Mouse (Mus musculus) erythroblast, adult 5-6 weeks (primary cell): Measurements from ENCODE around the gene Gcgr. TPM values are rescaled to one million over a fixed set of nuclear protein-coding genes. Genes with fewer than 3 reads are reported as not detected.

Source experiments
- ATAC-seq: replicated peaks from 2 replicates; pipeline ENCODE4 v1.8.0; 2016; ENCODE audit warnings: moderate number of reproducible peaks, mild to moderate bottlenecking, moderate TSS enrichment, inconsistent platforms; ENCODE audit not compliant: poor library complexity, low FRiP score, severe bottlenecking
- total RNA-seq, 2 experiments: library from RNA; stranded (forward) in 1 of 2; stranded (reverse) in 1 of 2; fragments of 150-400 nt in 1 of 2; fragments of 200-764, 138-1000 nt in 1 of 2; gene quantifications; 2 replicates each; pipeline versions ENCODE4 v1.2.3 to v1.2.4; 2015 to 2017; ENCODE audit warnings: low replicate concordance in 2 of 2

Gcgr gene
- total RNA-seq (2015; ENCODE audit: low replicate concordance) (not detected in 2 replicates), total RNA-seq (2017; ENCODE audit: low replicate concordance) (not detected in 2 replicates)

DNA sequence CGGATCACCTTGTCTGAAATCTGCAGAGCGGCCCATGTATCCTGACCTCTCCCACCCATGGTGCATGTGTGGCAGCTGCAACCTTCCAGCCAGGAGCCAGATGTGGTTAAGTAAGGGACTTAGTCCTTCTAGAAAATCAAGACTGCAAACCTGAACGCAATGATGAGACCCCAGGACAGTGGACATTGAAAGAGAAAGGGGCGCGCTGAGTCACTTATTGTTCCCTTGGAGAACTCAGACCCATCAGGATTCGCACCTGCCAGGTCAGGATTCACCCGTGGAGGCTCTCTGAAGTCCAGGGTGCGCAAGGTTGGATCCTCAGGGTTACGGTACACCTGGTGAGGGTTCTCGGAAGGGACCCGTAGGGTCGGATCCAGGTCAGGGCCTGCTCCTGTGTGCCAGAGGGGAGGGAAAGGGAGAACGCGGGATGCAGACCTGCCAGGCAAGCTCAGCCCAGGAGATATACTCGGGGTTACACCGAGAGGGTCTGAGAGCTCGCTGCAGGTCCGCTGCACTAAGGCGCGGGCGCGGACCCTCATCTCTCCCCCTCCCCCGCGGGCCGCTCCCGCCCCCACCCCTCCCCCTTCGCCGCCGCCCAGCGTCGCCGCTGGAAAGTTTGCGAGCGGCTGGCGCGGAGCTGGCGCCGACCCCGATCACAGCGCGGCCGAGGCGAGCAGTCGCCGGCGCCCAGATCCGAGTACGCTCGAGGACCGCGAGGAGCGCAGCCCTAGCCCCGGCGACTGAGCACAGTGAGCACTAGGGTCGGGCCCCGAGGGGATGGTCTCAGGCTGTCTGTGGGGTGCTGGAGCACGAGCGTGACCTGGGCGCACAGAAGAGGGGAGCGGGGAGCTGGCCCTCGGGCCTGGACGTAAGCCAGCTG, at the start of gene Gcgr:
Gcgr (plus strand) TSS at position 615 of the 880 bp plus-strand sequence.
- ATAC-seq: no peak

DNA sequence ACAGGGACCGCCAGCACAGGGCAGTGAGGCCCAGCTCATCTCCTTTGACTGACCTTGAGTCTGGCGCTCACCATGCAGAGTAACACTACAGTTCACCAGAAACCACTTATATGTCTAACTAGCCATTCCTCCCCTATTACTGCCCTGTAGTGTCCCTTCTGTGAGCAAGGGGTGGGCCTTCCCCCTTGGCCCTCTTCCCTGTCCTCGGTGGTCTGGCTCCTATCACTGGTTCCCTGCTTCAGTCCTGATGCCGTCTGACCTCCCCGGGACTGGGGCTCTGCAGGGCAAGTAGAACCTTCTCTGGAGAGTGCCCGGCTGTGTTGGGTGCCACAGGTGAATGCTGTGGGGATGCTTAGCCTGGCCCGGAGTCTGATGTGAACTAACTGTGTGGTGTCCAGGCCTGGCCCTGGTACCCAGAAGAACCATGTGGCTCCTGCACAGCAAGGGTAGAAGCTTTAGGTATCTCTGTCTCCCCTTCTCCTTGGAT, 47.0 kb upstream of the Gcgr start:
- ATAC-seq: no peak

DNA sequence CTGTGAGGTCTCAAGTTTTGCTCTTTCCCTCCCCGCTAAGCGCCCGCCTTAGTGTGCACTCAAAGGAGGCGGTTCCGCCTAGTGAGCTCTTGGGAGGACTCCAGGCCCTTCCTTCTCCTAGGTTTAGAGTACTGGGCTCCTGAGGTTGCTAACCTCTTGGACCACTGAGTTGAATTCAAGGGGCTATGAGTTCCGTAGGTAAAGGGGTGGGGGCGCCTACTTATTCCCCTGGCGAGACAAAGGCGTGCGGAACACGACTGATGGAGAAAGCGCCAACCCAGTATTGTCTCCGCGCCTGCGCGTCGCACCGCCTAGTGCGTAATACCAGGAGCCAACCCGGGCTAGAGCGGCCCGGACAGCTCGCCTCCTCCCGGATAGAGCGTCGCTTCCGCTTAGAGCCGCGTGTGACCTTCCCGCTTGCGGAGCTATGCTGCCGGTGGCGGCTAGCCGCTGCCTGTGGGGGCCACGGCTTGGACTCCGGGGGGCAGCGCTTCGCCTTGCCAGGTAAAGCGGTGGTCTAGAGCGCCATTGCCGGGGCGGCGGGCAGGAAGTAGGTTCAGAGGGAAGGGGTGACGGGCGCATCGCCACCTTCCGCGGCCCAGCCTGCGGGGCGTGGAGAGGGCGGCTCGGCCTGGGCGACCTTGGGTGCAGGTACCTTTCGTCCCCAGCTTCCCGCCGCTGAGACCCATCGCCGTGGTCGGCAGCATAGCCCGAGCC, 46.1 kb upstream of the Gcgr start, which contains the start of gene Mrpl12:
Mrpl12 (plus strand) TSS at position 349 of the 717 bp plus-strand sequence.
- peak; percentile 83 for ATAC-seq

DNA sequence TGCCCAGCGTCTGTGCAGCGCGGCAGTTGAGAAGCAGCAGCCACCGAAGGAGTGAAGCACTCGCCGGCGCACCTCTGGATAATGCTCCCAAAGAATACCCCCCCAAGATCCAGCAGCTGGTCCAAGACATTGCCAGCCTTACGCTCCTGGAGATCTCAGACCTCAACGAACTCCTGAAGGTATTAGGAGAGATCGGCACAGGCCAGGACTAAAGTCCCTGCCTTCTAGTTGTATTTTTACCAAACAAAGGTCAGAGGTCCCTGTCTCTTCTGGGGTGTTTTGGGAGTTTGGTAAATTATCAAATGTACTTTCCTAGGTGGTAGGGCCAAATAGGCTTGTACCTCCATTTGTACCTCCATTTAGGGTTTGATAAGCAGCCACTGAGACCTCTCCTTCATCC, 45.2 kb upstream of the Gcgr start:
- ATAC-seq: no peak

DNA sequence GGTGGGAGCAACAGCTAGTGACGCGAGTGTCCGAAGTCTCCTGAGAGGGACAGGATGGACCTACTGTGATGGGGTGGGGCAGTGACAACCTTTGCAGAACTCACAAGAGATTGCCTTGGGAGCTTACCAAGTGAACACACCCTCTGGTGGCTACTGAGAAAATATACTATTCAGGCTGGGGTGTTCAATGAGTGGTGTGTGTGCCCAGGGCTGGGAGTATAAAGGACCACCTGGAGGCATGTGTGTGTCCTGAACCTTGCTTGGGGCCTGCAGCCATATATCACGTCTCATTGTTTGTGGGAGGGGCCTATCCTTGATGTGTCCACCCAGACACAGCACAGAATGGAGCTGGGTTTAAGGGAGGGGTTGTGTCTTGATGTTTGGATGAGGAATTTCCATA, 42.0 kb upstream of the Gcgr start:
- ATAC-seq: no peak

DNA sequence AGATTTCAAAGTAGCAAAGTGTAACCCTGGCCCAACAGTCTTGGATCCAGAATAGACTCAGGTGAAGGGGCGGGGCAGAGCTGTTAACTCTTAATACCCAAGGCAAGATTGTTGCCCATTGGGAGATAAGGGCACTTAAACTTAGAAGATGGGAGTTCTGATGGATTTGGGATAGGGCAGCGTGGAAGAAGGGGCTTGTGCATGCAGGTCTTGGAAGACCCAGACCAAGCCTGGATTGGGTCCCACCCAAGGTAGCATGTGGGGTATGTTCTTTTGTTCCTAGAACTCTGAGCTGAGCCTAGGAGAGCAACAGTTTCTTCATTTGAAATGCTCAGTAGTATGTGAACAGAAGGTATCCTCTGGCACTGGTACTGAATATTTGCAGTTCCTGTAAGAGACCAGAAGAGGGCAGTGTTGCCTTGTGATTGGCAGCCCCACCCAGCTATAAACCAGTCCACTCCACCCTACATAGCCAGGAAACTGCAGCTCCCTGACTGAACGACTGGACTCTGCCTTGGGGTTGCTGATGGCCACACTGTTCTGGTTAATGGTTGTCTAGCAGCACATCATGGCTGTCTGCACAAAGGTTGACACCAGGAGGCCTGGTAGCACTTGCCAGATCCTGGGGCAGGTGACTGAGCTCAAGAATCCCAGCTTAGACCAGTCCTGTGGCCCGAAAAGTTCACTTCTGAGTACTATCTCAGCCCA, 41.3 kb upstream of the Gcgr start:
- ATAC-seq: peak; percentile 50

DNA sequence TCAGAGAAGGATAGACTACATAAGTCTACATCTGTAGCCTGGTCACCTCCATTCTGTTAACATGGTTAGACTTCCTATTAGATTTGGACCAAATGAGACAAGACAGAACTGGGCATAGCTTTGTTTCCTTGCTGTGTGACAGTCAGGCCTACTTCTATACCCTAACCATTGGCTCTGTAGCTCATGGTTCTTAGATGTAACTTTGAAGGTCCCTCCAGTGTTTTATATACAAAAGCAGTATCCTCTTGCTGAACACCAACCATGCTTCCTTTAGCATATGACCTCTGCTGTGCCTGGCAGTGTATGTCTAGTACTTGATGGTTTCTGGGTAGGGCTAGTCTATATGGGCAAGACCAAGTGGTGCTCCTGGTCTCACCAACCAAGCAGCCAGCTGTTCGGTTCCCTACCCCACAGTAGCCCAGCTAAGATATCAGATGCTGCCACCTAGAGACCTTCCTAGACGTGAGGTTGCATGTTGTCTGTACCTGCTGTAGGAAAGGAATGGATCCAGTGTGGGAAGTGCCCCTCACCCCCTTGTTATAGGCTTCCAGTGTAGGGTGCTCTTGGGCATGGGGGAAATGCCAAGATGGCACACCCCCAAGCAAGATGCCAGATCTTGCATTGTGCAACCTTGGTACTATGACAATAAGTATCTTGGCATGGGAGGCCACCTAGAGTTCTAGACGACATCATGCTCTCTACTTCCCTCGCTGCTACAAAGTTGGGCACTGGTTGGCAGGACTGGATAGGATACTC, 40.0 kb upstream of the Gcgr start:
- ATAC-seq: no peak

DNA sequence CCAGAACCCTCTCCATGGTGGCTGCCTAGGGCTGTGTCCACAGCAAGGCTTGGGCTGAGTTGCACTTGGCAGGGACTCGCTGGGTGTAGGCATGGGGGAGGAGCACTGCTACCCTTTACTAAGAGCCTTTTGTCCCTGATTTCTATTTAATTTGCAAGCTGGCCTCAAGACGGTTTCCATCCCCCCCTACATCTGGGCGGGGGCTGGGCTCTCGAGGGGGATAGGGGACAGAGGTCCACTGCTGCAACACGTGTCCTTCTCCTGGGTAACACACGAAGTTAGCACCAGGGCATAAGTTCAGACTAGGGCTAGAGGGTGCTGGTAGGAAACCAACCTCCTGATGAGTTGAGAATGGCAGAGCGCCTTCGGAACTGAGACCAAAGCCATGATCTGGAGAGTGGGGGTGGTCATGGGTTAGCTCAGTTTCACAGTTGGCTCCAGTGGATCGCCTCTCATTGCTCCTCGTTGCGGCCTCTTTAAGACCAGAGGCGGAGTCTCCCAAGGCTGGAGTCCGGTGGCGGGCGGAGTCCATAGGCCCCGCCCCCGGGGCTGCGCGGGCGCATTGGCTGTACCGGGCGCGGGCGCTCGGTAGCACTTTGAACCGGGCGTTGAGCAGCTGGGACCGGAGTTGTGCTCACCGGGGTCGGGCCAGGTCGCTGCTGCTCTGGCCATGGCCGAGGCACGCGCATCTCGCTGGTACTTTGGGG, 39.0 kb upstream of the Gcgr start, which contains the start of gene Slc25a10:
Slc25a10 (plus strand) TSS at position 524 of the 707 bp plus-strand sequence.
- ATAC-seq: peak; percentile 83

DNA sequence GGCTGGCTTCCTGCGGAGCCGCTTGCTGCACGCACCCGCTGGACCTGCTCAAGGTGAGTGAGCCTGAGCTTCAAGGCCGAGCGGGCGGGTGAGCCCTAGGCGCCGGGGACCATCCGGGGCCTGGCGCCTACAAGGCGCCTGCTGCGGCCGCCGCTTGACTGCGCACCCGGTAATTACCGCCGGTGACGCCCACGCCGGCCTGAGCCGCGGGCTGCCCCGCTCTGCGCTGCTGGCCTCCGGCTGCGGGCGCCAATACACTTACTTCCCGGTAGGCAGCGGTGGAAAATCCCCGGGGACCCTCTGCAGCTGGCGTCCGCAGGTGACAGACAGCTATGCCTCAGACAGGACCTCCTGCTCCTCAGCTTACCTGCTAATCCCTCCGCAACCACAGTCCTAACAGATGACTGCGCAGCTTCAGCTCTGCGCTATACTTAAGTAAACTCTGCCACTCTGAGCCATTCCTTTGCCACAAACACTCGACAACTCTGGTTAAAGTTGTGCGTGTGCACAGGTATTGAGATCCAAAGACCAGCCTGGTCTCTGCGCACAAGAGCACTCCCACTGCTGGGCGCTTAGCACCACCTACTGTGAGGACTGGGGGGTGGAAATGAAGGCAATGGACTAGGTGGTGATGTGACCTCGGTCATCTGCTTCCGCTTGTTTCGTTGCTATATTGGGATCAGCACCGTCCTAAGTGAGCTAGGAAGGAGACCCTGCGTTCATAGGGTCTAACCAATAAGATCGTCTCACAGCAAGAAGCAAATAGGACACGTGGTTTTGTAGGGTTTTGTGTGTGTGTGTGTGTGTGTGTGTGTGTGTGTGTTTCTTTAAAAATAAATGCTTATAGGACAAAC, 38.2 kb upstream of the Gcgr start:
- peak; percentile 57 for ATAC-seq

DNA sequence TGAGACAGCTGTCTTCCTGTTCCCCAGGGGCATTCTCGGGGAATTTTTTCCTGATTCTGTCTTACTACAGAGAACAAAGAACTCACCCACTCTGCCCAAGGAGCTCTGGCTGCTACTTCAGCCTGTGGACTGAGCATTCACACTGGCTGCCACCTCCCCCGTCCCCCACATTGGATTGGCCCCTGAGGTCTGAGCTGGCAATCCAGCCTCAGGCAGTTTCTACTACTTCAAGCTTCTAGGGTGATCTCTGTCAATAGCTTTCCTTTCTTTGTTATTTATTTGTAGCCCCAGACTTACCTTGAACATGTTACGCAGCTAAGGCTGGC, 37.7 kb upstream of the Gcgr start:
- ATAC-seq: no peak

DNA sequence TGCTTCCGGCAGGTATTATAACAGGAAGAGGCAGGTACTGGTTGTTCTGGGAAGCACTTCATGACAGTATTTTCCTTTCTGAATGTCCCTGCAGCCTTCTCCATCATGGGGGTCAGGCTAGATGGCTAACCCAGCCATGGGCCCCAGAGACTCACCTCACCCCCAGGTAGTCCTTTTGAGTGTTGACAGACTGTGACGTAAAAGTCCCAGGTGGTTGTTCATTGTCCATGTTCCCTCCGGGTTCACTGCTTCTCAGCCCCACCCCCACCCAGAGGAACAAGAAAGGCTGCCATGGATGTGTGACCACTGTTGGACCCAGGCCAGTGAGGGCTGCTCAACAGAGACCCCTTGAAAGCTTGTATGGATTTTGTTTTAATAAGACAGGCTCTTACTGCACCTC, 37.1 kb upstream of the Gcgr start:
- no peak for ATAC-seq

DNA sequence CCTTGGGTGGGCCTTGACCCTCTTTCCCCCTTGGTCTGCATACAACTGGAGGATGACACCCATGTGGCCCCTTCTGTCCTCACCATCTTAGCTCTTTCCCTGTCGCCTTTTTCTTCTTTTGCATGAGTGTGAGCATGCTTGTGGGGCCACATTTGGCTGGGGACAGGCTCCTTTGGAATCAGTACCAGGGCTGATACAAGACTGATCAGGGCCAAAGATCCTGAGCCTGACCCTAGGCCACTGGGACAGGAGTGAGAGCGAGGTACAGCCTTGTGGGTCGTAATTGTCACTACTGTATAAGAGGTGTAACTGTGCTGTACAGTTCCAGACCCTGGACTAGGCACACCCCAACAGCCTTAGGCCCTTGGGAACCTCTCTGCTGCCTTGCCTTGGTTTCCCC, 36.6 kb upstream of the Gcgr start:
- no peak for ATAC-seq

DNA sequence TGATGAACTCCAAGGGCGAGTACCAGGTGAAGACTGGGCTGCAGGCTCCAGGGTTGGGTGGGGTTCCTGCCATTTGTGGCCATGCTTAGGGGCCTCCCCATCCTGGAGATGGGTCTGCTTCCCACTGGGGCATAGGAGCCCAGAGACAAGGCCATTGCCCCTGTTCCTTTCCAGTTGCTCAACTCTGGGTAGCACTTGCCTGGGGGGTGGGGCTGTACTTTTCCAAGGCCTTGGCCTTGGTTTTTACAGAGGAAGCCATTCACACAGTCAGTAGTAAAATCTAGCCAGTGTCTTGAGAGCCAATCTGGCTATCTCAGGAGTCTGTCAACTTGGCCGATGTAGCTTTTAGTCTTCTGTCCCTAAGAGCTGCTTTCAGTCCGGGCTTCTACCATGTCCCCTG, 33.1 kb upstream of the Gcgr start:
- ATAC-seq: no peak

DNA sequence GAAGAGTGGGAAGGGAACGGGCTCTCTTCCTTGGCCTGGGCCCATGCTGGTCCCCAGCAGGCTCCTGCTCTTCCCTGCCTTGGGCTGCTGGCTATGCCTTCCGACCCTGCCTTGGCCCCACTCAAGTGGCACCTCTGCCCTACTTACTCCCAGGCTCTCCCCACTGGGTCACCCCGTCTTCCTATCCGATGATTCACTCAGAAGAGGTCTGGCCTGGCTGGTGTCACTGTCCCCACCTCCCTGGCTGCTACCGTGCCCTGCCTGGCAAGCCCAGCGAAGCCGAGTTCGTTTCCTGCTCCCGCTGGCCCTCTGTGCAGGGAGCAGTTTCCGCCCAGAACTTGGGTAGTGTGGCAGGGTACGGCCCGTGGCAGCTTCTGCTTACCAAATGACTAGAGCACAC, 32.3 kb upstream of the Gcgr start:
- no peak for ATAC-seq

DNA sequence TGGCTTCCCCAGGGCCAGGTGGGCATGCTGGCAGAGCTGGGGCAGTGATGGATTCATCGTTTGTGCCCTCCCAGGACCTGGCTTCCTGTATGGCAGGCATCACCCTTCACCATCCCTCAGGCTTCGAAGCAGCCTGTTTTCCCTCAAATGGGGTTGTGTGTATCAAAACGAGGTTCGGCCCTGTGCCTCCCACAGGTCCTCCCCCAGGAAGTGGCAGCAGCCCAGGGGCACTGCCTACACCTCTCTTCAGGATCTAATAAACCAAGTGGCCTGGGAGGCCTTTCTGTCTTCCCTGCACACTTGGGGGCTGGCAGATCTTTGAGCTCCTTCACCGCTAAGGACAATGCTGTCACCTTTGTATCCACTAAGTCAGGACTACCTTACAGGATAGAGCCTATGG, 31.6 kb upstream of the Gcgr start:
- ATAC-seq: no peak

DNA sequence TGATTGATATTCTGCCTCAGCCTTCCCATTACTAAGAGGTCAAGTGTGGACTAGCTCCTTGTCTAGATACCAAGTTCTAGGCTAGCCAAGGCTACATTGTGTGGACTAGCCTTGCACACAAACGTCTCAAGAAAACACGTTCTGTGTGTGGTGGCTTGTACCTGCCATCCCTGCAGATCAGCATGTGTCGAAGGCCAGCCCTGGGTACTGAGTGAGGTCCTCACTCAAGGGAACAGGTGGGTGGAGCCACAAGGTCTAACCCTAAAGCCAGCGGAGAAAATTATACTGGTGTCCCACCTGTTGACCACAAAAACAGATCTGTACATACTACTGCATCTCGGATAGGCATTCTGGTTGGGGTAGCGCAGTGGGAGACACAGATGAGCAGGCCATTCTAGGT, 30.6 kb upstream of the Gcgr start:
- ATAC-seq: no peak

DNA sequence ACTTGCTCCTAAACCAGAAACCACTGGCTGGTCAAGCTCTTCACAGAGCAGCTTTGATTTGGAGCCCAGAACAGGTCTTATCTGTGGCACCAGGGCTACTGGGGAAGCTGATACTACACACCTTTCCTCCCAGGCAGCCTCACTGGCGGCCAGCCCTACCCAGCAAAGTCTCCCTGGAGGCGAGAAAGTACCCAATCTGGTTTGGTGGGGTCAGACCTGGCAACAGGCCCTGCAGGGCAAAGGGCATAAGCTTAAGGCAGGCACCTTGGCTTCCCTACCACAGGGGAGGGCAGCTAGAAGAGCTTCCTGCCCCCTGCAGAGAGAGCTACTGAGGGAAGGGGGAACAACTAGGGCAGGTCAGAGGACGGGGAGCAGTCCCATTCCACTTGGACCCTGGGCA, 30.1 kb upstream of the Gcgr start:
- ATAC-seq: no peak

DNA sequence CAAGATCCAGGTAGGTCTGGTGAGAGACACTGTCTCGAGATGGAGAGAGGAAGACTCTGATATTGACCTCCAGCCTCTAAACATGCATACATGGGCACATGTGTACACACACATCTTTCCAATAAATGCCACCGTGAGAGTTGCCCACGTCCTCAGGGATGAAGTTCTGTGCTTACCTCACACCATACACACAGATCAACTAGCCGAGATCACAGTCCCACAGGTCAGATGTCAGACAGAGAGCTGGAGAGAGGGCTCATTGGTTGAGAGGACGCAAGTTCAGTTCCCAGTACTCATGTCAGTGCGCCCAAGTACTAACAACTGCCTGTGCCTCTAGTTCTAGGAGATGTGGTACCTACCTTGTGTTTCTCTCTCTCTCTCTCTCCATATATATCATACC, 29.5 kb upstream of the Gcgr start:
- ATAC-seq: no peak
